ENCODE assay signal across 21 mouse cellular contexts in the genomic region with DNA sequence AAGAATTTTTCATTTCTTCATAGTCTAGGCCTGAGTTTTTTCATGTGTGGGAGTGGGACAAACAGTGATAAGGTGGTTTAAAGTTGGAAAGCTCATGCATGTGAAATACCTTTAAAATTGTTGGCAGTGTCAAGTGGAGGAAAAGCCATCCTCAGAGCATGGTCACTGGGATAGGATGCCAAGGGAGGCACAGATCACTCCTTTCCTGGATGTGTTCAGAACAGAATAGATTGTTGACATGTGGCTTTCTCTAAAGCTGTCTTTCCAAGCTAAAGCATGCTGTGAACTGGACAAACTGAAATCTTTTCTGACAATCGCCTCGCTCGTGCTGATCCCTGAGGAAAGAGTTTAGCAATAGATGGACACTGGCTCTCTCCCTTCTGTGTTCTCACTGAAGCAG.
"Had no signal": no experiment of that assay in that cellular context is flagged by ENCODE, and none has a peak within 500 bp of the region (broad histone marks: within the 10 kb centered on the region; RNA-seq: fewer than 3 reads in every experiment).

No protein-coding gene starts in this region.

- H3K9me3 ChIP-seq: limb, embryonic 10.5 days; limb, embryonic 13.5 days; liver, embryonic 12.5 days; liver, embryonic 15.5 days; lung, embryonic 15.5 days; megakaryocyte, embryonic 14.5 days; midbrain, embryonic 13.5 days; neural tube, embryonic 13.5 days had no signal

- DNase-seq: layer of hippocampus, adult 9-11 months; liver; lung, postnatal 10 days; retina, postnatal 1 day; thymus, adult 2 months; thymus, postnatal 14 days; thymus, postnatal 4 days had no signal

- H3K4me1 ChIP-seq: limb, embryonic 10.5 days; lung, embryonic 15.5 days; midbrain, embryonic 10.5 days had no signal

- H3K27ac ChIP-seq: kidney, postnatal 0 days; layer of hippocampus, adult 2 months; limb, embryonic 10.5 days; limb, embryonic 13.5 days; liver, embryonic 12.5 days; liver, embryonic 15.5 days; midbrain, embryonic 10.5 days; midbrain, embryonic 13.5 days; neural tube, embryonic 13.5 days; stomach, postnatal 0 days had no signal

- H3K9ac ChIP-seq: limb, embryonic 13.5 days; liver, embryonic 12.5 days; liver, embryonic 15.5 days; lung, embryonic 15.5 days; midbrain, embryonic 13.5 days; neural tube, embryonic 13.5 days had no signal

- ATAC-seq: liver, embryonic 12.5 days; midbrain, embryonic 13.5 days; midbrain, embryonic 16.5 days had no signal

- H3K27me3 ChIP-seq: limb, embryonic 13.5 days; liver, embryonic 12.5 days; liver, embryonic 15.5 days; lung, embryonic 15.5 days; megakaryocyte, embryonic 14.5 days; midbrain, embryonic 13.5 days; neural tube, embryonic 13.5 days had no signal

- H3K4me2 ChIP-seq: limb, embryonic 13.5 days; liver, embryonic 12.5 days; liver, embryonic 15.5 days; lung, embryonic 15.5 days; midbrain, embryonic 13.5 days; neural tube, embryonic 13.5 days had no signal

- H3K36me3 ChIP-seq: liver, embryonic 15.5 days had no signal

- H3K4me3 ChIP-seq: layer of hippocampus, adult 2 months; limb, embryonic 10.5 days; limb, embryonic 13.5 days; liver, embryonic 12.5 days; liver, embryonic 15.5 days; lung, embryonic 15.5 days; megakaryocyte, embryonic 14.5 days; midbrain, embryonic 10.5 days; midbrain, embryonic 13.5 days; myocyte; neural tube, embryonic 13.5 days had no signal
